8 mouse cellular contexts compared by ENCODE assay signal in the genomic region with DNA sequence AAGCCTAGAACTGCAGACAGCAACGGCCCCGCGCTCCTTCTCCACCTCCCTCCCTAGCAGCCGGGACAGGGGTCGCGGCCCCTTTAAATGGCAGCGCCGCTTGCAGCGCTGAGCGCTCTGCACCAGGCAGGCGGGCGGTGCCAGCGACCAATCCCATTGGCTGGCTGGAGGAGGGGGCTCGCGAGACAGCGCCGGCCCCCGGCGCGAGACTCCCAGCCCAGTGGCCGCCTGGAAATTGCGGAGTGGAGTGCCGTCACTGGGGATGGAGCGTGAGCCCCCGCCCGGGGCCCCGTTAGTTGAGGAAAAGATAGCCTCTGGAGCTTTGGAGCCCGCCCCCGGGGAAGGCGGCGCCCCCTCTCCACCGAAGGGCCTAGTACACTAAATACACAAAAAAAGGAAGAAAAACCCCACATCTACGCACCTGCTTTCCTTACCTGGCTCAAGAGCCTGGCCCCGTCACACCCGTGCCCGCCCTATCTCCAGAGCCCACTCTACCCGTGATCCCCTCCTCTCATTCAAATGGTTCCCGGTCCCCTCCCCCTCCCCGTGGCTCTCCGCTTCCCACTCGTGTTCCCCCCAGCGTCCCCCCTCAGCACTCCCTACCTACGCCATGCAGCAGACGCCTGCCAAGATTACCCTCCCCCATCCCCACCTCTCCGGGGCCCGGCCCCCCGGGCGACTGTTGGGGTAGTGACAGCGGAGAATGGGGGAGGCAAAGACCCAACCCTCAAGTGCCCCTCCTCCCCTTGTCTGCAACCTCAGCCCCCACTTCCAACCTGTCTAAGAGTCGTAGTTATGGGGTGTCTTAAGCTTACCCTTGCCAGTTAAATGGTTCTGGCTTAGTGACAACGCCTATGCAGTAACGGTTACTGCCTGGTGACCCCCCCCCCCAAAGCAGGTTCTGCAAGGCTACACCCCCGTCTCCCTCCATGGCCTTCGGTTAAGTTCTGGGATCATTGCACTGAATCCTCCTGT. TPM values are rescaled to one million over a fixed set of nuclear protein-coding genes. Genes with fewer than 3 reads are reported as not detected.
DNase-seq lines count a peak whose midpoint lies in the region; ATAC-seq and TF ChIP-seq lines count a peak whose summit lies in the region.

No protein-coding gene starts in this region.

- no peak for DNase-seq in Patski (ENCODE audit: low read depth, low spot score)
- DNase-seq in cerebellum, postnatal 25 days: peak; percentile 88 to 92
- peak; percentile 61 to 67 for DNase-seq in frontal cortex, postnatal 25 days (ENCODE audit: low spot score in 2 of 2)
- peak; percentile 79 for DNase-seq in hindbrain, embryonic 14.5 days (ENCODE audit: low spot score)
- peak; percentile 78 to 87 for DNase-seq in layer of hippocampus, postnatal 36 days
- peak; percentile 90 for DNase-seq in lung, postnatal 25 days (ENCODE audit: low spot score)
- peak; percentile 61 for DNase-seq in retina, adult 2 months (ENCODE audit: low read depth, low spot score)
- peak; percentile 88 for DNase-seq in thymus, postnatal 25 days

- peak overlapping the region; percentile 87 for H3K27ac ChIP-seq in hindbrain, embryonic 14.5 days

- POLR2A ChIA-PET in Patski (lab: Charles Lee): interaction anchor here (0.6 to 1.3 kb wide), 3 partner anchors 9 to 13 kb away, joined by 3 to 4 read pairs (median 4); a partner anchor contains a TSS

- peak overlapping the region; percentile 55 for H3K4me3 ChIP-seq in hindbrain, embryonic 14.5 days (replicated peaks; ENCODE audit: low read length)

- H3K4me2 ChIP-seq in hindbrain, embryonic 14.5 days (replicated peaks): peak overlapping the region; percentile 60

- H3K9me3 ChIP-seq in hindbrain, embryonic 14.5 days (ENCODE audit: control insufficient read depth, low read length): no peaks in the 10 kb centered on the region

- peak; percentile 74 for ATAC-seq in Patski
- ATAC-seq in hindbrain, embryonic 14.5 days (ENCODE audit: low FRiP score): peak; percentile 95

- no peaks in the 10 kb centered on the region; the same call in 1 of the 2 replicates for H3K4me1 ChIP-seq in hindbrain, embryonic 14.5 days (replicated peaks; ENCODE audit: control insufficient read depth, insufficient read depth, low read length)

- in situ Hi-C loops in Patski (cut with MboI; ENCODE audit: low pct_unique_long_range_greater_than_20kb): no loop called here

- 0 out of 2 replicates have a peak, but pooled peaks cover 3% of the 10 kb centered on the region for H3K36me3 ChIP-seq in hindbrain, embryonic 14.5 days (replicated peaks; ENCODE audit: control insufficient read depth, insufficient read depth)

- H3K27me3 ChIP-seq in Patski: no peaks in the 10 kb centered on the region
- no peaks in the 10 kb centered on the region for H3K27me3 ChIP-seq in hindbrain, embryonic 14.5 days (ENCODE audit: control insufficient read depth, insufficient read depth, low read length)

- 19% methylated on average over 51 of the region's 54 CpGs for WGBS in hindbrain, embryonic 14.5 days

- peak overlapping the region; percentile 73 for H3K9ac ChIP-seq in hindbrain, embryonic 14.5 days

- no peak for TF ChIP-seq CTCF in Patski (IDR thresholded peaks at IDR 0.05)

- CTCF ChIA-PET in Patski (lab: Charles Lee): interaction anchor here (1.0 kb wide), 1 partner anchor 8 kb away, joined by 3 read pairs; a partner anchor contains a TSS

RNA-seq across cellular contexts. Expression of a gene that starts 0.6 kb away (rescaled TPM):
- 60.5 TPM for polyA plus RNA-seq in Patski (2021)
- 66.6 and 72.7 TPM in 2 replicates for polyA plus RNA-seq in hindbrain, embryonic 14.5 days (2014; fragmentation: Nextera tagmentation; extraction: Ambion mirVana)
- 100 to 1,000 TPM; 159 to 175 TPM for total RNA-seq in layer of hippocampus, postnatal 36 days (2021)

RNA-seq across cellular contexts. Expression of a gene that starts 9.1 kb away (rescaled TPM):
- 278 TPM for polyA plus RNA-seq in Patski (2021)
- 256 and 283 TPM in 2 replicates for polyA plus RNA-seq in hindbrain, embryonic 14.5 days (2014; fragmentation: Nextera tagmentation; extraction: Ambion mirVana)
- total RNA-seq in layer of hippocampus, postnatal 36 days (2021): 100 to 1,000 TPM; 135 to 149 TPM

RNA-seq across cellular contexts. Expression of a gene that starts 28.9 kb away (rescaled TPM):
- polyA plus RNA-seq in Patski (2021): 0.36 TPM
- polyA plus RNA-seq in hindbrain, embryonic 14.5 days (2014; fragmentation: Nextera tagmentation; extraction: Ambion mirVana): 0.69 and 0.90 TPM in 2 replicates
- total RNA-seq in layer of hippocampus, postnatal 36 days (2021): 1 to 10 TPM; 1.0 to 1.4 TPM

RNA-seq across cellular contexts. Expression of a gene that starts 43.8 kb away (rescaled TPM):
- polyA plus RNA-seq in Patski (2021): 0.18 TPM
- polyA plus RNA-seq in hindbrain, embryonic 14.5 days (2014; fragmentation: Nextera tagmentation; extraction: Ambion mirVana): 0.96 and 1.3 TPM in 2 replicates
- total RNA-seq in layer of hippocampus, postnatal 36 days (2021): 10 to 100 TPM; 10.3 to 13.0 TPM
